Mouse (Mus musculus): Measurements from ENCODE around the gene Enoph1.

The Enoph1 gene

GRCm38 (mm10) chr5:100032646-100033045 lies 7.1 kb upstream of the Enoph1 start:
- Histone ChIP-seq H3K9me3 (ENCODE audit: low read length) (no peaks in the 10 kb centered on the region), H3K27me3 (ENCODE audit: insufficient read depth, low read length) (no peaks in the 10 kb centered on the region), H3K36me3 (ENCODE audit: insufficient read depth, low read length) (peaks cover 66% of the 10 kb centered on the region), H3K4me3 (replicated peaks; ENCODE audit: low read length) (no peak overlapping the region), H3K4me1 (replicated peaks; ENCODE audit: low read depth, low read length) (peaks cover 45% of the 10 kb centered on the region)
- TF ChIP-seq CTCF (conservative IDR thresholded peaks at IDR 0.05; ENCODE audit: low read length) (no peak), POU5F1 (IDR thresholded peaks at IDR 0.05; ENCODE audit: borderline replicate concordance, low read length) (no peak), NANOG (IDR thresholded peaks at IDR 0.05; ENCODE audit: borderline replicate concordance, low read length) (no peak)

GRCm38 (mm10) chr5:100035950-100036349 lies 3.8 kb upstream of the Enoph1 start:
- Histone ChIP-seq H3K36me3 (ENCODE audit: insufficient read depth, low read length) (peaks cover 68% of the 10 kb centered on the region), H3K27me3 (ENCODE audit: insufficient read depth, low read length) (no peaks in the 10 kb centered on the region), H3K4me1 (replicated peaks; ENCODE audit: low read depth, low read length) (peaks cover 46% of the 10 kb centered on the region), H3K9me3 (ENCODE audit: low read length) (no peaks in the 10 kb centered on the region), H3K4me3 (replicated peaks; ENCODE audit: low read length) (peak overlapping the region; percentile 98)
- TF ChIP-seq CTCF (conservative IDR thresholded peaks at IDR 0.05; ENCODE audit: low read length): no peak
- no peak for TF ChIP-seq NANOG (IDR thresholded peaks at IDR 0.05; ENCODE audit: borderline replicate concordance, low read length)
- TF ChIP-seq POU5F1 (IDR thresholded peaks at IDR 0.05; ENCODE audit: borderline replicate concordance, low read length): no peak

- Histone ChIP-seq H3K4me1 (replicated peaks; ENCODE audit: low read depth, low read length) (peaks cover 52% of the 10 kb centered on the region), H3K36me3 (ENCODE audit: insufficient read depth, low read length) (peaks cover 63% of the 10 kb centered on the region), H3K27me3 (ENCODE audit: insufficient read depth, low read length) (no peaks in the 10 kb centered on the region), H3K9me3 (ENCODE audit: low read length) (no peaks in the 10 kb centered on the region), H3K4me3 (replicated peaks; ENCODE audit: low read length) (peak overlapping the region; percentile 98)
- TF ChIP-seq NANOG (IDR thresholded peaks at IDR 0.05; ENCODE audit: borderline replicate concordance, low read length) (no peak), CTCF (conservative IDR thresholded peaks at IDR 0.05; ENCODE audit: low read length) (no peak), POU5F1 (IDR thresholded peaks at IDR 0.05; ENCODE audit: borderline replicate concordance, low read length) (no peak)
These were observed 3.1 kb upstream of the Enoph1 start for GRCm38 (mm10) chr5:100036681-100037080.

- no peaks in the 10 kb centered on the region for H3K9me3 ChIP-seq (ENCODE audit: low read length)
- H3K4me1 ChIP-seq (replicated peaks; ENCODE audit: low read depth, low read length): peaks cover 55% of the 10 kb centered on the region
- TF ChIP-seq CTCF (conservative IDR thresholded peaks at IDR 0.05; ENCODE audit: low read length) (no peak), POU5F1 (IDR thresholded peaks at IDR 0.05; ENCODE audit: borderline replicate concordance, low read length) (no peak), NANOG (IDR thresholded peaks at IDR 0.05; ENCODE audit: borderline replicate concordance, low read length) (no peak)
- H3K4me3 ChIP-seq (replicated peaks; ENCODE audit: low read length): peak overlapping the region; percentile 98
- peaks cover 63% of the 10 kb centered on the region for H3K36me3 ChIP-seq (ENCODE audit: insufficient read depth, low read length)
- no peaks in the 10 kb centered on the region for H3K27me3 ChIP-seq (ENCODE audit: insufficient read depth, low read length)
These were observed 1.6 kb upstream of the Enoph1 start for GRCm38 (mm10) chr5:100037965-100038713.

- H3K36me3 ChIP-seq (ENCODE audit: insufficient read depth, low read length): peaks cover 55% of the 10 kb centered on the region
- TF ChIP-seq CTCF (conservative IDR thresholded peaks at IDR 0.05; ENCODE audit: low read length) (no peak), POU5F1 (IDR thresholded peaks at IDR 0.05; ENCODE audit: borderline replicate concordance, low read length) (no peak), NANOG (IDR thresholded peaks at IDR 0.05; ENCODE audit: borderline replicate concordance, low read length) (no peak)
- H3K9me3 ChIP-seq (ENCODE audit: low read length): no peaks in the 10 kb centered on the region
- no peaks in the 10 kb centered on the region for H3K27me3 ChIP-seq (ENCODE audit: insufficient read depth, low read length)
- peaks cover 60% of the 10 kb centered on the region for H3K4me1 ChIP-seq (replicated peaks; ENCODE audit: low read depth, low read length)
- H3K4me3 ChIP-seq (replicated peaks; ENCODE audit: low read length): peak overlapping the region; percentile 98
These were observed 827 bp upstream of the Enoph1 start for GRCm38 (mm10) chr5:100038714-100039601.

GRCm38 (mm10) chr5:100040281-100040784 lies 548 bp downstream of the Enoph1 start:
- Histone ChIP-seq H3K27me3 (ENCODE audit: insufficient read depth, low read length) (no peaks in the 10 kb centered on the region), H3K9me3 (ENCODE audit: low read length) (no peaks in the 10 kb centered on the region), H3K36me3 (ENCODE audit: insufficient read depth, low read length) (peaks cover 48% of the 10 kb centered on the region), H3K4me1 (replicated peaks; ENCODE audit: low read depth, low read length) (peaks cover 57% of the 10 kb centered on the region), H3K4me3 (replicated peaks; ENCODE audit: low read length) (peak overlapping the region; percentile 98)
- no peak for TF ChIP-seq CTCF (conservative IDR thresholded peaks at IDR 0.05; ENCODE audit: low read length)
- no peak for TF ChIP-seq POU5F1 (IDR thresholded peaks at IDR 0.05; ENCODE audit: borderline replicate concordance, low read length)
- no peak for TF ChIP-seq NANOG (IDR thresholded peaks at IDR 0.05; ENCODE audit: borderline replicate concordance, low read length)

- no peaks in the 10 kb centered on the region for H3K9me3 ChIP-seq (ENCODE audit: low read length)
- peaks cover 39% of the 10 kb centered on the region for H3K36me3 ChIP-seq (ENCODE audit: insufficient read depth, low read length)
- no peak for TF ChIP-seq NANOG (IDR thresholded peaks at IDR 0.05; ENCODE audit: borderline replicate concordance, low read length)
- no peak for TF ChIP-seq POU5F1 (IDR thresholded peaks at IDR 0.05; ENCODE audit: borderline replicate concordance, low read length)
- no peak for TF ChIP-seq CTCF (conservative IDR thresholded peaks at IDR 0.05; ENCODE audit: low read length)
- H3K4me1 ChIP-seq (replicated peaks; ENCODE audit: low read depth, low read length): peaks cover 57% of the 10 kb centered on the region
- no peaks in the 10 kb centered on the region for H3K27me3 ChIP-seq (ENCODE audit: insufficient read depth, low read length)
- peak overlapping the region; percentile 98 for H3K4me3 ChIP-seq (replicated peaks; ENCODE audit: low read length)
These were observed 1.5 kb downstream of the Enoph1 start for GRCm38 (mm10) chr5:100041272-100041671.

GRCm38 (mm10) chr5:100042467-100042866 lies 2.7 kb downstream of the Enoph1 start:
- Histone ChIP-seq H3K4me1 (replicated peaks; ENCODE audit: low read depth, low read length) (peaks cover 59% of the 10 kb centered on the region), H3K36me3 (ENCODE audit: insufficient read depth, low read length) (peaks cover 27% of the 10 kb centered on the region), H3K4me3 (replicated peaks; ENCODE audit: low read length) (peak overlapping the region; percentile 98), H3K27me3 (ENCODE audit: insufficient read depth, low read length) (no peaks in the 10 kb centered on the region), H3K9me3 (ENCODE audit: low read length) (no peaks in the 10 kb centered on the region)
- TF ChIP-seq CTCF (conservative IDR thresholded peaks at IDR 0.05; ENCODE audit: low read length) (no peak), NANOG (IDR thresholded peaks at IDR 0.05; ENCODE audit: borderline replicate concordance, low read length) (no peak), POU5F1 (IDR thresholded peaks at IDR 0.05; ENCODE audit: borderline replicate concordance, low read length) (no peak)

Data from E14TG2a.4 (cell line).